Mouse (Mus musculus): ENCODE measurements around the gene Qtrt2. TPM values are rescaled to one million over a fixed set of nuclear protein-coding genes. Genes with fewer than 3 reads are reported as not detected.

Gene Qtrt2
- total and polyA plus RNA-seq, 2 experiments from 2014 or later = 11.7 to 32.8 TPM

GRCm38 (mm10) chr16:43900138-43900537 lies 26.5 kb downstream of the Qtrt2 start:
- DNase-seq = no peak
- Histone ChIP-seq H3K9ac (no peak overlapping the region), H3K4me3 (ENCODE audit: low read depth, low read length) (no peak overlapping the region), H3K27ac (ENCODE audit: low read depth, low read length) (no peak overlapping the region), H3K27me3 (ENCODE audit: insufficient read depth, low read length) (no peaks in the 10 kb centered on the region), H3K4me1 (ENCODE audit: insufficient read depth) (no peaks in the 10 kb centered on the region), H3K36me3 (ENCODE audit: insufficient read depth) (no peaks in the 10 kb centered on the region), H3K4me2 (ENCODE audit: low read depth) (no peak overlapping the region), H3K9me3 (ENCODE audit: low read length) (no peaks in the 10 kb centered on the region)
- TF ChIP-seq CTCF (IDR thresholded peaks at IDR 0.05; ENCODE audit: low read depth) = no peak
- no peak for ATAC-seq
- 92% methylated on average over 4 of the region's 4 CpGs for WGBS

GRCm38 (mm10) chr16:43894501-43894900 lies 32.1 kb downstream of the Qtrt2 start:
- DNase-seq (no peak), ATAC-seq (no peak)
- H3K27ac ChIP-seq (ENCODE audit: low read depth, low read length) = no peak overlapping the region
- H3K4me1 ChIP-seq (ENCODE audit: insufficient read depth) = 0 out of 2 replicates have a peak, but pooled peaks cover 4% of the 10 kb centered on the region
- H3K9me3 ChIP-seq (ENCODE audit: low read length) = no peaks in the 10 kb centered on the region
- no peak overlapping the region for H3K9ac ChIP-seq
- no peak for TF ChIP-seq CTCF (IDR thresholded peaks at IDR 0.05; ENCODE audit: low read depth)
- no peak overlapping the region for H3K4me3 ChIP-seq (ENCODE audit: low read depth, low read length)
- H3K36me3 ChIP-seq (ENCODE audit: insufficient read depth) = no peaks in the 10 kb centered on the region
- 87% methylated on average over 8 of the region's 8 CpGs for whole genome bisulfite sequencing
- no peaks in the 10 kb centered on the region for H3K27me3 ChIP-seq (ENCODE audit: insufficient read depth, low read length)
- H3K4me2 ChIP-seq (ENCODE audit: low read depth) = no peak overlapping the region

- no peak overlapping the region for H3K9ac ChIP-seq
- DNase-seq (no peak), ATAC-seq (no peak)
- H3K4me2 ChIP-seq (ENCODE audit: low read depth) = peak overlapping the region; percentile 61
- no peak overlapping the region for H3K27ac ChIP-seq (ENCODE audit: low read depth, low read length)
- H3K27me3 ChIP-seq (ENCODE audit: insufficient read depth, low read length) = no peaks in the 10 kb centered on the region
- no peaks in the 10 kb centered on the region for H3K9me3 ChIP-seq (ENCODE audit: low read length)
- H3K36me3 ChIP-seq (ENCODE audit: insufficient read depth) = no peaks in the 10 kb centered on the region
- no peak for TF ChIP-seq CTCF (IDR thresholded peaks at IDR 0.05; ENCODE audit: low read depth)
- peaks cover 10% of the 10 kb centered on the region for H3K4me1 ChIP-seq (ENCODE audit: insufficient read depth)
- 89% methylated on average over 4 of the region's 4 CpGs for WGBS
- H3K4me3 ChIP-seq (ENCODE audit: low read depth, low read length) = no peak overlapping the region
These were observed 35.8 kb downstream of the Qtrt2 start for GRCm38 (mm10) chr16:43890747-43891336.

- H3K36me3 ChIP-seq (ENCODE audit: insufficient read depth) = no peaks in the 10 kb centered on the region
- H3K4me3 ChIP-seq (ENCODE audit: low read depth, low read length) = peak overlapping the region; percentile 61
- H3K27me3 ChIP-seq (ENCODE audit: insufficient read depth, low read length) = no peaks in the 10 kb centered on the region
- peak overlapping the region; percentile 61 for H3K4me2 ChIP-seq (ENCODE audit: low read depth)
- peak; percentile 95 for ATAC-seq
- DNase-seq = no peak
- peak; percentile 75 for TF ChIP-seq CTCF (IDR thresholded peaks at IDR 0.05; ENCODE audit: low read depth)
- H3K4me1 ChIP-seq (ENCODE audit: insufficient read depth) = peaks cover 10% of the 10 kb centered on the region
- H3K9me3 ChIP-seq (ENCODE audit: low read length) = no peaks in the 10 kb centered on the region
- H3K27ac ChIP-seq (ENCODE audit: low read depth, low read length) = peak overlapping the region; percentile 78
- 0% methylated on average over 9 of the region's 9 CpGs for WGBS
- H3K9ac ChIP-seq = peak overlapping the region; percentile 68
These were observed 36.6 kb downstream of the Qtrt2 start for GRCm38 (mm10) chr16:43890005-43890336.

GRCm38 (mm10) chr16:43889208-43890004 lies 37.2 kb downstream of the Qtrt2 start, which contains the start of gene Ccdc191:
TSS of gene Ccdc191 (plus strand) at chr16:43889800.
- H3K9ac ChIP-seq = peak within 1 kb of the TSS; percentile 68
- 2% methylated on average over 33 of the region's 33 CpGs for WGBS
- H3K36me3 ChIP-seq (ENCODE audit: insufficient read depth) = no peaks in the 10 kb centered on the region
- peaks cover 10% of the 10 kb centered on the region for H3K4me1 ChIP-seq (ENCODE audit: insufficient read depth)
- peak within 1 kb of the TSS; percentile 61 for H3K4me3 ChIP-seq (ENCODE audit: low read depth, low read length)
- no peaks in the 10 kb centered on the region for H3K27me3 ChIP-seq (ENCODE audit: insufficient read depth, low read length)
- H3K4me2 ChIP-seq (ENCODE audit: low read depth) = peak within 1 kb of the TSS; percentile 61
- DNase-seq (peak; percentile 100), ATAC-seq (peak; percentile 99)
- H3K9me3 ChIP-seq (ENCODE audit: low read length) = no peaks in the 10 kb centered on the region
- H3K27ac ChIP-seq (ENCODE audit: low read depth, low read length) = peak within 1 kb of the TSS; percentile 78
- no peak for TF ChIP-seq CTCF (IDR thresholded peaks at IDR 0.05; ENCODE audit: low read depth)

- Histone ChIP-seq H3K4me1 (ENCODE audit: insufficient read depth) (no peaks in the 10 kb centered on the region), H3K4me2 (ENCODE audit: low read depth) (no peak overlapping the region), H3K36me3 (ENCODE audit: insufficient read depth) (peaks cover 27% of the 10 kb centered on the region), H3K4me3 (ENCODE audit: low read depth, low read length) (no peak overlapping the region), H3K9ac (no peak overlapping the region), H3K27me3 (ENCODE audit: insufficient read depth, low read length) (no peaks in the 10 kb centered on the region), H3K9me3 (ENCODE audit: low read length) (no peaks in the 10 kb centered on the region), H3K27ac (ENCODE audit: low read depth, low read length) (no peak overlapping the region)
- no peak for DNase-seq
- WGBS = 92% methylated on average over 2 of the region's 2 CpGs
- no peak for TF ChIP-seq CTCF (IDR thresholded peaks at IDR 0.05; ENCODE audit: low read depth)
- ATAC-seq = no peak
These were observed 44.3 kb downstream of the Qtrt2 start for GRCm38 (mm10) chr16:43882329-43882728.

- H3K4me2 ChIP-seq (ENCODE audit: low read depth) = no peak overlapping the region
- no peak overlapping the region for H3K4me3 ChIP-seq (ENCODE audit: low read depth, low read length)
- no peaks in the 10 kb centered on the region for H3K27me3 ChIP-seq (ENCODE audit: insufficient read depth, low read length)
- ATAC-seq = no peak
- no peak overlapping the region for H3K27ac ChIP-seq (ENCODE audit: low read depth, low read length)
- H3K9me3 ChIP-seq (ENCODE audit: low read length) = no peaks in the 10 kb centered on the region
- DNase-seq = no peak
- H3K4me1 ChIP-seq (ENCODE audit: insufficient read depth) = no peaks in the 10 kb centered on the region
- peaks cover 29% of the 10 kb centered on the region for H3K36me3 ChIP-seq (ENCODE audit: insufficient read depth)
- H3K9ac ChIP-seq = no peak overlapping the region
- 58% methylated on average over 3 of the region's 3 CpGs for WGBS
- TF ChIP-seq CTCF (IDR thresholded peaks at IDR 0.05; ENCODE audit: low read depth) = no peak
These were observed 45.0 kb downstream of the Qtrt2 start for GRCm38 (mm10) chr16:43881636-43882035.
